Mouse (Mus musculus) T-helper 2 cell (primary cell): ENCODE results near the gene Snrk.

Source experiments
- in situ Hi-C: fragments of 300-600 bp; cut with MboI, MseI; formaldehyde crosslinking; loops from one replicate; pipeline ENCODE4 v1.15.1; 2025; ENCODE audit warnings: high pct_unique_total_duplicates

Snrk gene

GRCm38 (mm10) chr9:122117112-122117616 is at the start of gene Snrk:
TSS of gene Snrk (plus strand) at chr9:122117266.
- in situ Hi-C loops: loop anchor here (5.0 to 10.0 kb wide), 3 partner anchors 70 to 1248 kb away; partner anchors contain the start of gene Lars2

- in situ Hi-C loops: no loop called here
These were observed 49.4 kb upstream of the Snrk start for GRCm38 (mm10) chr9:122067654-122068053.

GRCm38 (mm10) chr9:122069560-122070174 is 47.4 kb upstream of the Snrk start:
- in situ Hi-C loops: no loop called here

GRCm38 (mm10) chr9:122073980-122074379 is 43.1 kb upstream of the Snrk start:
- in situ Hi-C loops: no loop called here

GRCm38 (mm10) chr9:122074575-122074974 is 42.5 kb upstream of the Snrk start:
- in situ Hi-C loops: no loop called here

GRCm38 (mm10) chr9:122078456-122078855 is 38.6 kb upstream of the Snrk start:
- in situ Hi-C loops: no loop called here

- in situ Hi-C loops: no loop called here
These were observed 33.4 kb upstream of the Snrk start for GRCm38 (mm10) chr9:122083698-122084097.

GRCm38 (mm10) chr9:122084175-122084574 is 32.9 kb upstream of the Snrk start:
- in situ Hi-C loops: no loop called here

GRCm38 (mm10) chr9:122084636-122085035 is 32.4 kb upstream of the Snrk start:
- in situ Hi-C loops: no loop called here

- in situ Hi-C loops: no loop called here
These were observed 32.0 kb upstream of the Snrk start for GRCm38 (mm10) chr9:122085055-122085454.

- in situ Hi-C loops: no loop called here
These were observed 31.4 kb upstream of the Snrk start for GRCm38 (mm10) chr9:122085550-122086205.

GRCm38 (mm10) chr9:122087086-122087485 is 30.0 kb upstream of the Snrk start:
- in situ Hi-C loops: no loop called here

- in situ Hi-C loops: no loop called here
These were observed 25.9 kb upstream of the Snrk start for GRCm38 (mm10) chr9:122091171-122091570.

- in situ Hi-C loops: no loop called here
These were observed 25.3 kb upstream of the Snrk start for GRCm38 (mm10) chr9:122091782-122092228.

- in situ Hi-C loops: no loop called here
These were observed 22.9 kb upstream of the Snrk start for GRCm38 (mm10) chr9:122094171-122094570.

GRCm38 (mm10) chr9:122096822-122097511 is 20.1 kb upstream of the Snrk start:
- in situ Hi-C loops: no loop called here

GRCm38 (mm10) chr9:122097535-122097934 is 19.5 kb upstream of the Snrk start:
- in situ Hi-C loops: no loop called here

- in situ Hi-C loops: no loop called here
These were observed 16.4 kb upstream of the Snrk start for GRCm38 (mm10) chr9:122100584-122101127.

GRCm38 (mm10) chr9:122101196-122101595 is 15.9 kb upstream of the Snrk start:
- in situ Hi-C loops: no loop called here

GRCm38 (mm10) chr9:122103550-122104284 is 13.3 kb upstream of the Snrk start:
- in situ Hi-C loops: no loop called here

GRCm38 (mm10) chr9:122104285-122104829 is 12.7 kb upstream of the Snrk start:
- in situ Hi-C loops: no loop called here
